Mouse (Mus musculus) kidney, adult 11 months (tissue): ENCODE measurements around the gene Gm28048.
A peak's percentile ranks its signal among the peaks of the same experiment; 100 is the strongest.

Experiments
- DNase-seq: peaks from one replicate; pipeline ENCODE4 v3.0.0; 2022

Gm28048 gene

DNA sequence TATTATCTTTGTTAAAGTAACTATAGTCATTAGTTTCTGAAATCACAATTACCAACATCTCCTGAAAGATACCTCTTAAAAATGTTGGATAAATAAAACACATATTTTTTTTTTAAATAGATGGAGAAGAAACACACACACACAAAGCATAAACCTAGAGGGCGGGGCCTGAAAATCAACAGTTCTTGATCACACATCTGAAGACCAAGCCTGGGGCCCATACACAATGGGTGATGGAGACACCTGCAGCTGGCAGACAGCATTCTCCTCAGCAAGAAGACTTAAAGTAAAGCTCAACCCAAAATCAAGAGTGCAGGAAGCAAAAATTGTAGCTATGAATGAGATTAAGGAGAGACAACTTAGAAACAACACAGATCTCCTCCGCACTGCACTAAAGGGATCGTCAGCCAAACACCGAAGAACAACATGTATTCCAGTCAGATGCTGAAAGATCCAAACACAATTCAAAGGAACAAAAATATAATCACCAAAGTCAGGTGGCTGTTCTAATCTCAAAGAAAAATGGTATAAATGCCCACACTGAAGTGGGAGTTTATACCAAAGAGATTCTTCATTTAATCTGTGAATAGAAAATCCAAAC, 44.1 kb downstream of the Gm28048 start:
- no peak for DNase-seq

- DNase-seq: no peak
Measured at GRCm38 (mm10) chr11:22936446-22937125, 45.3 kb downstream of the Gm28048 start.

- DNase-seq: no peak
Measured at GRCm38 (mm10) chr11:22932167-22932566, 49.7 kb downstream of the Gm28048 start.

GRCm38 (mm10) chr11:22931320-22931905, 50.5 kb downstream of the Gm28048 start:
- no peak for DNase-seq

- no peak for DNase-seq
Measured at GRCm38 (mm10) chr11:22930129-22930528, 51.8 kb downstream of the Gm28048 start.

- DNase-seq: no peak
Measured at GRCm38 (mm10) chr11:22928586-22929169, 53.2 kb downstream of the Gm28048 start.

- no peak for DNase-seq
Measured at GRCm38 (mm10) chr11:22923606-22924005, 58.3 kb downstream of the Gm28048 start.

DNA sequence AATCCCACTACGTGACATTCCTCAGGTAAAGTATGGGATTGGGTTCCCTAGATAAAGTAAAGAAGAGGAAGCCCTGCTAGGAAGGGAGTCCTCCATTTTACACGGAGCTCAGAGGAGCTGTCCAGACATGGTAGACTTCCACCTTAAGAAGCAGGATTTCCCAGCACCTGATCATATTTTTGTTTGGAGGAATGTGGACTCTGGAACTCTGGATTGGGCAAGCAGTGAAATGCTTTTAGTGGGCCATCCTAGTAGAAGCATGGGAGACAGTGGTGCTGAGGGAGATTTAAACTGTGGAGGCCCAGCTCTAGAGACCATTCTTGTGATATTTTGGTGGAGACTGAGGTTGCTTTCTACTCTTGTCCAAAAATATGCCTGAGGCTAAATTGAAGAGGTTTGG, 59.3 kb downstream of the Gm28048 start:
- DNase-seq: no peak

- no peak for DNase-seq
Measured at GRCm38 (mm10) chr11:22919336-22919735, 62.6 kb downstream of the Gm28048 start.

GRCm38 (mm10) chr11:22917786-22918185, 64.1 kb downstream of the Gm28048 start:
- no peak for DNase-seq

- DNase-seq: no peak
Measured at GRCm38 (mm10) chr11:22913744-22914143, 68.1 kb downstream of the Gm28048 start.

DNA sequence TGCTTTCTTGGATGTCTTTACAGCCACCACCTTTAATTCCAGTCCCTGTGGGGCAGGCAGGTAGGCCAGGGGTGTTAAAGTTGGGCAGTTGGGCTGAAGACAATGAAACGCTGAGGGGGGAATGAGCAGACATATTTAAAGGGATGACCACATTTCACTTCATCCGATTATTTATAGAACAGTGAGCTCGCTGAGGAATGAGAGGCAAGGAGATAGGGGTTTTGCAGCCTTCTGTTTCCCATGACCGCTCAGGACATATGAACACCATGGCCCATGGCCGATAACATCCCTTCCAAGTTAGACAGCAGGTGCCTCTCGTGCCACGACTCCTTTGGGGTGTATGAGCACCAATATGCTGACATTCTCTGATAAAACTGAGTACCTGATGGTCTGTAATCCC, 70.1 kb downstream of the Gm28048 start:
- DNase-seq: no peak

DNA sequence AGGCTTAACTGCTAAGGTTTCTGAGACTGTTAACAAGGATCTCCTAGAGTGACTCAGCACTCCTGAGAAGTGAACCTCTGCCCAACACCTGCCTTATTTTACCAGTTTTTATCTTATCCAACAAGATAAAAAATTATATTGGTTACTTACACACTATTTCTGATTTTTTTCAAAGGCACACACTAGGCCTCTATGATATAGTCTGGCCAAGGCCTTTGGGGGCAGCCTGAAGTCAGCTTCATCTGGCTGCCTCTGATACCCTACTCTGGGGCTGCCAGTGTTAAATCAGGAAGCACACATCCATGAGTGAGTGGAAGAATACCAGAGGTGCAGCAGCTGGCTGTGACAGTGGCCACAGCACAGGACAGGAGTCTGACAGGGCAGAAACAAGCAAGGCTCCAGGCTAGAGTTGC, 75.4 kb downstream of the Gm28048 start:
- no peak for DNase-seq

- no peak for DNase-seq
Measured at GRCm38 (mm10) chr11:22902923-22903322, 79.0 kb downstream of the Gm28048 start.

DNA sequence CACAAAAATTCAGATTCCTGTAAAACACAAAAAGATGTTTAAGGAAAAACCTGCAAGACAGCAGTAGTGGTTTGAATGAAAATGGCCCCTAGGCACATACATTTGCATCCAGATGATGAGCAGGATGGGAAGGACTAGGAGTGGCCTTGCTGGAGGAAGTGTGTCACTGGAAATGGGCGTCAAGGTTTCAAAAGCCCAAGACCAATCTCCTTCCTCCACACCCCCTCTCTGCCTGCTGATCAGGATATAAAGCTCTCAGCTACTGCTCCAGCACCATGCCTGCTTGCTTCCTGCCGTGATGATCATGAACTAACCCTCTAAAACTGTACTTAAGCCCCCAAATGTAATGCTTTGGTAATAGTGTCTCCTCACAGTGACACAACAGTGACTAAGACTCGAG, 81.8 kb downstream of the Gm28048 start:
- DNase-seq: no peak

DNA sequence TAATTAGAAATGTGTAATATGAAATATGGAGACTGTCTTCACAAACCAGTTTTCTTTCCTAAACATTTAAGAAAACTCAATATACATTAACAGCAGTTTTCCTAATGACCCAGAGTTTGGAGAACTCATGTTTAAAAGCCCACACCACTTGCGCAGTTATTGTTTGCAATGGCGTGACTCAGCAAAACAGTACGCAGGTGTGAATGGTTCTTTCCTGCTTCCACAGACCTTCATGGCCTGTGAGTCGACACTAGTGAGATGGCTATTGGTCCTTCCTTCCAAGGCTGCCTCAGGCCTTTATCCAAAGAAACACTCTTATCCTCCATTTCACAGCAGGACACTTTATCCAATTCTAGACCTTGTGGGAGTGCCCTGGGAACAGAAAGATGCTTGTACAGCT, 84.2 kb downstream of the Gm28048 start:
- DNase-seq: no peak

- DNase-seq: no peak
Measured at GRCm38 (mm10) chr11:22897127-22897526, 84.8 kb downstream of the Gm28048 start.

GRCm38 (mm10) chr11:22893075-22893474, 88.8 kb downstream of the Gm28048 start:
- DNase-seq: no peak

- no peak for DNase-seq
Measured at GRCm38 (mm10) chr11:22892466-22892865, 89.4 kb downstream of the Gm28048 start.

DNA sequence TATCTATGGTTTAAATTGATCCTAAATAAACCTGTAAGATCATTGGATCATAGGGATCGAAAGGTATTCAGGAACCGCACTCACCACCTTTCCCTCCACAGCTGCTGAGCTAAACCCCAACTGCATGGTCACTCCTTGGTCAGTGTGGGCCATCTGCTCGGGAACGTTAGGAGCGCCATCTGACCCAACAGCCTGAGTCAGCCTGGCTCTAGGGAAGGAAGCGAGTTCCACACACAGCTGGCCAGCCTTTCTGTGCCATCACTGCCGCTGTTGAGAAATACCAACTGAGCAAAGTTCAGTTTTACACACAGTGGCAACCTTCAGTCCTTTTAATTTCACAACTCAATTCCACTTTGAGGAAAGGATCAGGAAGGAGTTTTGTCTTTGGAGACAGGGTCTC, 90.0 kb downstream of the Gm28048 start:
- peak; percentile 34 for DNase-seq

- DNase-seq: no peak
Measured at GRCm38 (mm10) chr11:22891242-22891641, 90.6 kb downstream of the Gm28048 start.

DNA sequence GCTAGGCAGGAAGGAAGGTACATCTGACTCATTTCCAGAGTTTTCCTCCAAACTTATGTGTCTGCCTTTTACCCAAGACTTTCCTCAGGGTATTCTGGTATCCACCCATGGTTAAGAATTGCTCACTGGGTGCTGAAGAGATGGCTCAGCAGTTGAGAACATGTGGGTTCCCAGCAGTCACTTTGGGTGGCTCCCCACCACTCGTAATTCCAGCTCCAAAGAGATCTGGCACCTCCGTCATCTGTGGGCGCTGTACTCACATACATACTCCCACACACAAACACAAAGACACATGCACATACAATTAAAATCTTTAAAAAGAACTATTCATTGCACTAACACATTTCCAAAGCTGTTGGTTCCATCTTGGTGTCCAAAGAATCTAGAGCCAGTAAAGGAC, 92.7 kb downstream of the Gm28048 start:
- no peak for DNase-seq

DNA sequence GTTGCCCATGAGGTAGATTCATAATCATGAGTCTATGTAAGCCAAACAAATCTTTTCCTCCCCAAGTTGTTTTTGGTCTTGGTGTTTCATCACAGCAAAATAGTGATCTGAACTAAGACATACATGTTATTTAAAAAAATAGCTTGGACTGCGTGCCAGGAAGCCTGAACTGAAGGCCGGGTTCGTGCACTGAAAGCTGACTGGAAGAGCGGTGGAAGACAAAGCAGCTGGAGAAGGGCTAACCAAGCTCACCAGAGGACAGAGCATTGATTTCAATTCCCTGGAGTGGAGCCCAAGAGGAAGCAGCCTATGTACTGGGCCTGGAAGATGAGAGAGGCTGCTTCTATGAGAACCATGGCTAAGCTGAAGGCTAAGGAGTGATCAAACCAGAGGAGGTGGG, 94.9 kb downstream of the Gm28048 start:
- DNase-seq: no peak

- no peak for DNase-seq
Measured at GRCm38 (mm10) chr11:22885350-22885749, 96.5 kb downstream of the Gm28048 start.
